Mouse (Mus musculus): ENCODE data around the gene Nup35.

Nup35 gene

DNA sequence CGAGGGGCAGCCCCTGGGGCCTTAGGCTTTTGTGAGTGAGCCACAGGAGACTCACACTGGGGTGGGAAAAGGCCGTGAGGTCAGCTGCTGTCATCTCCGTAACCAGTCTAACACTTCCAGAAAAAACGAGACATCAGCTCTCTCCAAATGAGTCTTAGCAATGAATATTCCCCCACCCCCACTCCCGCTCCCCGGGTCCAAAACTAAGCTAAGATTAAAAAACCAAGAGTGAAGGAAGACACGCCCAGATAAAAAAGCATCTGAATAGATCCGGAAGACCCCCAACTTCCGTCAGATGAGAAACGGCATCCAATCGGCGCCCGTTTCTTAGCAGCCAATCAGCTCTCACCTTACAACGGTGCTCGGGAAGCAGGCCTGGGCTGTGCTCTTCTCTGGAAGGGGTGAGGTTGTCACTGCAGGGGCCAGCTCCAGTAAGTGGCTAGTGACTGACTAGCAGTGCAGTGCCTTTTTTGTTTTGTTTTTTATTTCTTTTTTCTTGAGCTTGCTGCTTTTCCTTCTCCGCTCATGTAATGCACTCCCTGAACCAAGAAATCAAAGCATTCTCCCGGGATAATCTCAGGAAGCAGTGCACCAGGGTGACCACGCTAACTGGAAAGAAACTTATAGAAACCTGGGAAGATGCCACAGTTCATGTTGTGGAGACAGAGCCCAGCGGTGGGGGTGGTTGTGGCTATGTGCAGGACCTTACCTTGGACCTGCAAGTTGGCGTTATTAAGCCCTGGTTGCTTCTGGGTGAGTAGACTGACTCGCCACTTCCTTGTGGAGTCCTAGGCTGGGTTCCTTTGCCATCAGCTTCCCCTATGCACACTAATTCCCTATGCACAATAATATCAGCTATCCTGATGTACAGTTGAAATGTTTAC lies at the start of gene Nup35, which contains the start of gene Dusp19:
Nup35 (plus strand) TSS at position 383 of the 884 bp plus-strand sequence.
Dusp19 (plus strand) TSS at position 192 of the 884 bp plus-strand sequence.
- DNase-seq: peak; percentile 96

DNA sequence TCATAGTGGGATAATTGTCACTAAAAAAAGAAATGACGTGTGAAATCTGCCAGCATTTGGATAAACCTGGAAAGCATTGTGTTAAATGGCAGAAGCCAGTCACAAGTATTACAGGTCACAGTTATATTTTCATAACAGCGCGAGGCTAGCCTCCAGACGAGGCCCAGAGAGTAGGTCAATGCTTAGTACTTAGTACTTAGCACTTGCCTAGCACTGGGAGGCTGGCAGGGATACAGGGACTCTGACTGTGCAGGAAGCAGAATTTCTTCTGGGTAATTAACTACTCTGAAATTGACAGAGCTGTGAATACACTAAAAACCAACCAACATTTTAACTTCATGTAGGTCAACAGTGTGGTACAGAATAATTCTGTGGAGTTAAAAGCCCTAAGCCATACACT lies 49.6 kb upstream of the Nup35 start:
- DNase-seq: no peak

- DNase-seq: peak in 1 of 2 experiments; percentile 41
Measured at GRCm38 (mm10) chr2:80570656-80571055, 46.4 kb upstream of the Nup35 start.

DNA sequence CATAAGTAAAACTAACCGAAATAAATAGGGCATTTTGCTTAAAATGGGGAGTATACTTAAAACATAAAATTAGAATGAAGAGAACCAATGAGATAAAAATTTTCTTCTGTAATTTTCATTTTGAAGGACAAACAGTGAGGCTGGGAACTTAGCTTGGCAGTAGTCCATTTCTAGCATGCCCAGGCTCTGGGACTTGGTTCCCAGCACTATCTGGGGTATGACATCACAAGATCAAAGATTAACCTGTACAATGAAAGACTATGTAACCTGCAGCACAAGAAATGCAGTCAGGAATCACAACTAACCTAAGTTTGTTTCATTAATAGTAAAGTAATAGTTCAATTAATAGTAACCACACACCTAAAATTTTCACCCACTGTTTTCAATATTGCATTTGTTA lies 39.8 kb upstream of the Nup35 start:
- peak in 1 of 2 experiments; percentile 32 for DNase-seq

- no peak for DNase-seq
Measured at GRCm38 (mm10) chr2:80579253-80579891, 37.7 kb upstream of the Nup35 start.

DNA sequence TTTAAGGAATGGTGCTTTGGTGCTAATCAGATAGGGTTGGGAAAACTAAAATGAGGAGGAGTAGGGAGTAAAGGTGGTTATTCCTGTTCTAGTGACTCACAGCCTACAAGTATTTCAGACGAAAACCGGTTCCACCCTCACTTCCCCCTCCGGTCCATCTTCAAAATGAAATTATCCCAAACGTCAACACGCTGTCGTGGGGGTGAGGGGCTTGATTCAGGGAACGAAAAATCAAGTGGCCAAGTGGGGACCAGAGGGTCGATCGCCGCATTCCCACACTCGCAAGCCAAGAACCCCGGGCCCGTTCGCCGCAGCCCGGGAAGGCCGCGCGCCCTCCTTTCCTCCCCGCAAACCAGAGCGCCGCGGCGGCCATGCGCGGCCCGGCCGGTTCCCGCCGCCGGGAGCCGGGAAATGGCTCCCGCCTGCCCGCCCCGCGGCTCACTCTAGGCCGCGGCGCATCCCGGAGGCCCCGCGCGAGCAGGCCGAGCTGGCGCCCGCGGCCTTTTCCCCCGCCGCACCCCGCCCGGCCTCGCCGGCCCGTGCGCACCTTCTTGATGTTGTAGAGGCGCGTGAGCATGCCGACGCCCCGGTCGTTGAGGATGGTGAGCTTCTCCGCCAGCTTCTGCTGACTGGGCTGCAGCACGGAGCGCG lies 36.6 kb upstream of the Nup35 start:
- peak in 1 of 2 experiments; percentile 29 for DNase-seq

DNA sequence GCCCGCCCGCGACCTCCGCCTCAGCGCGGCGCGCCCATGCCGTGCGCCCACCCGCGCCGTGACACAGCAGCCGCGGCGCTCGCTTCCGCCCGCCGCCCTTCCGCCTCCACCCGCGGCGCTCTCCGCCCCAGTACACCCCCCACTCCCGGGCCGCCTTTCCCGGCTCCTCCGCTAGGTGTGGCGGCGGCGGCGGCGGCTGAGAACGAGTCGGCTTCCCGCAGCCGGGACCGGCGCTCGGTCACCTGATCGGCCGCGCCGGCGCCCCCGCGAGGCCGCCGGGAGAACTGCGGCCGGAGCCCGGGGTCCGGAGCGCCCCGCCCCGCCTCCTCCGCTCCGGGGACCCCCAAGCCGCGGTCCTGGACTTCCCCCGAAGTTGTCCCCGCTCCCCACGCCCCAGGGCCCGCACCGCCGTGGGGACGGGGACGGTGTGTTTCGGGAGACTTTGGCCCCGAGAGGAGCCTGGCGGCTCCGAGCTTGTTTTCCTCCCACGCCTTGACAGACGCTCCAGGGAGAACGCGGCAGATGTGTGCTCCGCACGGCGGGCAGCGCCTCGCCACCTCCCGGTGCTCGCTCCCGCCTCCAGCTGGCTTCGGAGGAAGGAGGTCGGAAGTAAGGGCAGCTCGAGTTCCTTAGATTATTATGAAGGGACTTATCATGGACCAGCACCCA lies 35.9 kb upstream of the Nup35 start, which contains the start of gene Nckap1:
Nckap1 (minus strand) TSS at position 338 of the 669 bp plus-strand sequence.
- peak; percentile 88 to 94 for DNase-seq

DNA sequence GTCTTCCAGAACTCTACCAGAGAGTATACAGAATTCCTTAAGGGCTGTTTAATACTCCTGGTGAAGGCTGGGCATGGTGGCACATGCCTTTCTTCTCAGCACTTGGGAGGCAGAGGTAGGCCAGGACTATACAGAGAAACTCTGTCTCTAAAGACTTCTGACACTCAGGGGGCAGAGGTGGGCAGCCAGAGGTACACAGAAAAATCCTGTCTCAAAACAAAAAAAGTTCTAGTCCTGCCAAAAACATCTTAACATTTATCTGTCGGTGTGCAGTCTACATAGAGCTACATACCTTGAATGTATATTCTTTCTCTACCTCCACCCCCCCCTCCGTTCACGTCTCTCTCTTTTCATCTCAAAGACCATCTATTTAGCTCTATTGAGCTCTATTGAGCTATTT lies 34.7 kb upstream of the Nup35 start:
- no peak for DNase-seq

DNA sequence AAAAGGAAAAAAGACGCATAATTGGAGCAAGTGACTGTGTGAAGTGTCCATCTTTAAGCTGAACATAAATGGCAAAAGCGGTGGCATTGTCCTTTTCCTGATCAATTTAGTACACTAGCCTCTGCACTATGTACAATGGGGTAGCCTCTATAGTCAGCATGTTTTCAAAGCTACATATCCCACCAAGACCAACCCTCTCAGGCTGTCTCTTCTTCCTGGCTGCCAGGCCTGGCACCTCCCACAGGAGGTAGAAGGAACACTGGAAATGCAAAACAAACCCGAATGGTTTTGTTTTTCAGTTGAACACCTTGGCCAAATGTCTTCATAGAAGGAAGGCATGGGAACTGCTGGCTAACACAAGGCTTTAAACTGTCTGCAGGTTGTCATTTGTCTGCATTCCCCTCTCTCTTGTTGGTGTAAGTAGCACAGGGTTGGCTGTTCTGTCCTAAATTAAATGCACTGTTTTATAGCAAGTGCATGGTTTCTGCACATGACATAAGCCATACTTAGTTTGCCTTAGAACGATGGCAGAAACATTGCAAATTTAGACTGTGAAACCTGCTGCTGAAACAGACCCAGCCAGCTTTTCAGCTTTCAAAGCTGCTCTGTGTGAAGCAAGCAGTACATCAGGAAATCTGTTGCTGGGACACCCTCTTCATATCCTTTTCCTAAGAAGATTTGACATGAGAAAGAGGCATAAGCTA lies 22.7 kb upstream of the Nup35 start:
- DNase-seq: no peak

DNA sequence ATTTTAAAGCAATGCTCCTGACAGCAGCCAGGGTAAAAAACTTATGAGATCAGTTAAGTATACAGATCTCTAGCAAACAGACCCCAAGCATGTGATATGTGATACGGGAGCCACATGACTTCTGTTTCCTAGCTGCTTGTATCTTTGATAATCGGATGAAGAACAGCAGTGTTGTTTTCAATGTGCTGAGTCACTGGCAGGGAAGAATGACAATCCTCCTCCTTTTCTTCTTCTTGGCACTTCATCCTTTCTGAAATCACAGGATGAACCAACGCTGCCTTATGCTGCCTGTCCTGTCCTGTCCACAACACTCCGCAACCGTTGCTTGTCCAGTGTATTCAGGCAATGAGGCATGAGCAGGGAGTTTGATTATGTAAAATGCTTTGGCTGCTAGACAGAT lies 20.1 kb upstream of the Nup35 start:
- no peak for DNase-seq

- no peak for DNase-seq
Measured at GRCm38 (mm10) chr2:80599850-80600249, 17.2 kb upstream of the Nup35 start.

DNA sequence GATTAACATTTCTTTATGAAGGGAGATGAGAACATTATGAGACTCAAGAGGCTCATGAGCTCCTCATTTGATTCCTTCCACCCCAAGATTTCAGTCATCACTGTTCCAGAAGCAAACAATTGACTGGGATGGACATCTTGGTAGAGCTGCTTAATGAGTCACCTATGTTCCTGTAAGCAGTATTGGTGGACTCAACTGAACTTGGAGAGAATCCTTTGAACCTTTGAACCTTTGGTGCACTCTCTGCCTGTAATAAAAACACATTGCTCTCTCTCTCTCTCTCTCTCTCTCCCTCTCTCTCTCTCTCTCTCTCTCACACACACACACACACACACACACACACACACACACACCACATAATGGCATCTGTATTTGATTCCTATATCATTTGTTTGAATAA lies 16.4 kb upstream of the Nup35 start:
- no peak for DNase-seq

DNA sequence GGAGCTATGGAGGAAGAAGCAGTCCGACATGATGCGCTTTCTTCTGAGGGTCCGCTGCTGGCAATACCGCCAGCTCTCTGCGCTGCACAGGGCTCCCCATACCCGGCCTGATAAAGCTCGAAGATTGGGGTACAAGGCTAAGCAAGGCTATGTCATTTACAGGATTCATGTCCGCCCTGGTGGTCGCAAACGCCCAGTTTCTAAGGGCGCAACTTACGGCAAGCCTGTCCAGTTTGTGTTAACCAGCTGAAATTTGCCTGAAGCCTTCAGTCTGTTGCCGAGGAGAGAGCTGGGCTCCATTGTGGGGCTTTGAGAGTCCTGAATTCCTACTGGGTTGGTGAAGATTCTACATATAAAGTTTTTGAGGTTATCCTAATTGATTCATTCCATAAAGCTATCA lies 14.3 kb upstream of the Nup35 start:
- no peak for DNase-seq

- no peak for DNase-seq
Measured at GRCm38 (mm10) chr2:80603771-80604426, 13.1 kb upstream of the Nup35 start.

- no peak for DNase-seq
Measured at GRCm38 (mm10) chr2:80612286-80612685, 4.8 kb upstream of the Nup35 start.

- DNase-seq: no peak
Measured at GRCm38 (mm10) chr2:80612796-80613195, 4.2 kb upstream of the Nup35 start.

DNA sequence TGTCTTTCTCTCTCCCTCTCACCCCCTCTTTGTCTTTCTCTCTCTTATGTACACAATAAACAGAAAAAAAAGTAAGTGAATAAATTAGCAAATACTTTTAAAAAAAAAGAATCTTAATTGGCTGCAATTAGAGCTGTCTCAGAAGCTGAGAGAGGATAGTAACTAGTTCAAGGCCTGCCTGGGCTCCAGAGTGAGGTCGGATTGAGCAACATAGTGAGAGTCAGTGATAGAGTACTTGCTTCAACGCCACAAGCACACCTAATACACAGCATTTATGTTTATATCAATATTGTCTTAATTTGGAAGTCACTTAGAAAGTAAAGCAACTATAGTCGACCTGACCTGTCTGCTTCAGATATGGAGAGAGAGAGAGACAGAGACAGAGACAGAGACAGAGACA lies 2.0 kb downstream of the Nup35 start:
- DNase-seq: no peak

GRCm38 (mm10) chr2:80621921-80622320 lies 4.9 kb downstream of the Nup35 start:
- DNase-seq: no peak

GRCm38 (mm10) chr2:80624523-80624922 lies 7.5 kb downstream of the Nup35 start:
- DNase-seq: no peak

GRCm38 (mm10) chr2:80632336-80633026 lies 15.4 kb downstream of the Nup35 start:
- DNase-seq: no peak

Measured in kidney, postnatal 25 days (tissue).